Mouse (Mus musculus) lung, embryonic 16.5 days (tissue): ENCODE results near the gene Cst9. TPM values are rescaled to one million over a fixed set of nuclear protein-coding genes. Genes with fewer than 3 reads are reported as not detected.
A peak's percentile ranks its signal among the peaks of the same experiment; 100 is the strongest.

Experiments used
- ATAC-seq: fragments of 200-750 bp; cut with Nextera tagmentation; 2 replicates; pipeline ENCODE4 v1.8.0; 2017; ENCODE audit warnings: low read depth, mild to moderate bottlenecking, moderate library complexity
- H3K27ac ChIP-seq: fragments of 300-500 bp; sonication (generic); 2 replicates; pipeline ENCODE4 v1.5.1; 2014; ENCODE audit warnings: mild to moderate bottlenecking, control low read depth, low read length
- H3K27me3 ChIP-seq: fragments of 300-500 bp; sonication (generic); 2 replicates; pipeline ENCODE4 v1.6.1; 2014; ENCODE audit warnings: low read depth, low read length, mixed read lengths; ENCODE audit not compliant: control insufficient read depth, insufficient read depth
- H3K36me3 ChIP-seq: fragments of 300-500 bp; sonication (generic); 2 replicates; pipeline ENCODE4 v1.6.1; 2014; ENCODE audit warnings: low read length; ENCODE audit not compliant: control insufficient read depth, insufficient read depth
- H3K4me1 ChIP-seq: fragments of 300-500 bp; sonication (generic); replicated peaks from 2 replicates; pipeline ENCODE4 v1.6.1; 2014; ENCODE audit warnings: low read length, mixed read lengths; ENCODE audit not compliant: control insufficient read depth, insufficient read depth
- H3K4me2 ChIP-seq: fragments of 300-500 bp; sonication (generic); 2 replicates; pipeline ENCODE4 v1.6.1; 2014; ENCODE audit warnings: low read depth, low read length, control low read depth
- H3K4me3 ChIP-seq: fragments of 300-500 bp; sonication (generic); 2 replicates; pipeline ENCODE4 v1.5.1; 2014; ENCODE audit warnings: mild to moderate bottlenecking, low read length, control low read depth
- H3K9ac ChIP-seq: fragments of 300-500 bp; sonication (generic); 2 replicates; pipeline ENCODE4 v1.6.1; 2014; ENCODE audit warnings: low read length, control low read depth
- H3K9me3 ChIP-seq: fragments of 300-500 bp; sonication (generic); 2 replicates; pipeline ENCODE4 v1.6.1; 2016; ENCODE audit warnings: low read length; ENCODE audit not compliant: control insufficient read depth
- WGBS: fragments of 180-500 bp; shearing (Covaris S2); extraction: QIAGEN DNeasy Blood & Tissue Kit; methylation state at CpG from one replicate; pipeline ENCODE4 v1.1.7; 2014; 5-methylcytosine and 5-hydroxymethylcytosine counted together
- polyA plus RNA-seq: library from polyadenylated mRNA; unstranded; fragments of >200 nt; fragmentation: Nextera tagmentation; extraction: Ambion mirVana; gene quantifications from 2 replicates; pipeline ENCODE4 v1.2.1, GENCODE M21; 2015

Gene Cst9
- polyA plus RNA-seq, 1 experiment from 2014 or later: 0.24 TPM

DNA sequence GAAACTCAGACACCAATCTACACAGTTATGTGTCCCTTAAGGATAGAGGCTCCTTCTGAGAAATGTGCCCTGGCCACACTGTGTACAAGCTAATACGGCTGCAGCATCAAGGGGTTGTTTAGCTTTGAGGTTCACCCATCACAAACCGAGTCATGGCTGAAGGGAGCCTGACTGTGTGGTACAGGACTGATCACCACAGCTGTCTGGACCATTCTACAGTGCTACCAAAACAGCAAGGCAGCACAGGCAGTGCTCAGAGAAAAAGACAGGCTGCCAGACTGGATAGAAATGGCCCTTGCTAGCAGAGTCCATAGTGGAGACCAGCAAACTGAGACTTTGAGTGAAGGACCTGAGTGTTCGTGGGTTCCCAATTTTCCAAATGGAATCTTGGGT is 39.3 kb downstream of the Cst9 start:
- Histone ChIP-seq H3K36me3 (peaks cover 13% of the 10 kb centered on the region), H3K9ac (peak overlapping the region; percentile 85), H3K4me2 (peak overlapping the region; percentile 76), H3K27me3 (no peaks in the 10 kb centered on the region), H3K9me3 (no peaks in the 10 kb centered on the region), H3K4me3 (peak overlapping the region; percentile 77), H3K4me1 (peaks cover 38% of the 10 kb centered on the region), H3K27ac (peak overlapping the region; percentile 96; the same call in 1 of the 2 replicates)
- 12% methylated on average over 3 of the region's 3 CpGs for WGBS
- ATAC-seq: no peak

DNA sequence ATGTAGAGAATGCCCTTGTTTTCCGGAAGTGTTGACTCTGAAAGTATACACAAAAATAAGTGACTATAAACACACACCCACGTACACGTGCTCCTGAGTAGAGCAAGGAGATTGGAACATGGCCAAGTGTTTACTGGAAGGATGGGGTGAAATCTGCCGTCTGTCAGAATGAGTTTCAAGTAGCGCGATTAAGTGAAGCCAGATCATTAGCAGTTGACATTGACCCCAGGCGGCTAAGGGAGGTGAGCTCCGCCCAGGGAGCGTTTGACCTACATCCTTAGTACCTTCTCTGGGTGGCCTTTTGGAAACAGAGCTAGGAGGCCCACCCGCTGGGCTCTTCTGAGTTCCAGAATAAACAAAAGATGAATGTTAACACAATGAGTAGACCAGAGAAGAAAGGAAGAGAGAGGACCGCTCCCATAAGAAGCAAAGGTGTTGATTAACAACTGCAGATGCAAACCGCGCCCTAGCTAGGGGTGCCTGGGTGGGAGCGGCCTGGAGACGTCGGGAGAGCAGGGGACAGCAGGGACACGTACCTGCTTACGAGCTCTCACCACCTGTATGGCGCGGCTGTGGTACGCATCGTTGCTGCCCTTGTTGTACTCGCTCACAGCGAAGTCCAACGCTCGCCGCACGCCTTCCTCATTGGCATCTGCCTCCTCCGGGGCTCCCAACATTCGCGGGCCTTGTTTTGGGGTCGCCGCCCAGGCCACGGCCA is 39.8 kb downstream of the Cst9 start:
- H3K27ac ChIP-seq: peak overlapping the region; percentile 96
- no peaks in the 10 kb centered on the region for H3K27me3 ChIP-seq
- peak overlapping the region; percentile 85 for H3K9ac ChIP-seq
- H3K9me3 ChIP-seq: no peaks in the 10 kb centered on the region
- ATAC-seq: peak; percentile 65
- peak overlapping the region; percentile 77 for H3K4me3 ChIP-seq
- peaks cover 38% of the 10 kb centered on the region for H3K4me1 ChIP-seq
- H3K4me2 ChIP-seq: peak overlapping the region; percentile 76
- peaks cover 13% of the 10 kb centered on the region for H3K36me3 ChIP-seq
- WGBS: under 1% methylated on average over 34 of the region's 34 CpGs

DNA sequence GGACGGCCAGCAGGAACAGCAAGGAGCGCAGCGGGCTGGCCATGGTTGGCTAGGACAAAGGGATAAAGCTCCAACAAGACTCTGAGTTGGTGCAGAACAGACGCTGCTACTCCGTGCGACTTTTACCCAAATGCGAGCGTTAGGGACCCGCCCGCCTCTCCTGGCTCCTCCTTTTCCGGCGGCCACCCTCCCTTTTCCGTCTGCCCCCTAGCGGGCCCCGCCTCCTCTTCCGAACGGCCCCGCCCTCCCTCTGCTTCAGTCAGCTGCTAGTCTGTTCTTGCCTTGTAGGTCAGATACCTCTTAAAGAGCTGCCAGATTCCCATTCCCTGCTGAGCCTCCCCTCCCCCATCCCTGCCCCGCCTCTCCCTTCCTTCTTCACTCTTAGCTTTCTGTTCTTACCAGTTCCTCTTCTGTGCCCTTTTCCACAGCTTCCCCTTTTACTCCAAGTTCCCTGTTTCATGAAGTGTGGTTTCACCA is 40.4 kb downstream of the Cst9 start, which contains the start of gene Cst3:
Gene Cst3, minus strand, starts transcription at position 358 of the 477 bp plus-strand sequence.
- Histone ChIP-seq H3K9ac (peak within 1 kb of the TSS; percentile 85), H3K4me2 (peak within 1 kb of the TSS; percentile 76), H3K36me3 (peaks cover 13% of the 10 kb centered on the region), H3K4me3 (peak within 1 kb of the TSS; percentile 77), H3K9me3 (no peaks in the 10 kb centered on the region), H3K27ac (peak within 1 kb of the TSS; percentile 96), H3K4me1 (peaks cover 38% of the 10 kb centered on the region), H3K27me3 (no peaks in the 10 kb centered on the region)
- whole genome bisulfite sequencing: under 1% methylated on average over 16 of the region's 19 CpGs
- peak; percentile 97 for ATAC-seq

DNA sequence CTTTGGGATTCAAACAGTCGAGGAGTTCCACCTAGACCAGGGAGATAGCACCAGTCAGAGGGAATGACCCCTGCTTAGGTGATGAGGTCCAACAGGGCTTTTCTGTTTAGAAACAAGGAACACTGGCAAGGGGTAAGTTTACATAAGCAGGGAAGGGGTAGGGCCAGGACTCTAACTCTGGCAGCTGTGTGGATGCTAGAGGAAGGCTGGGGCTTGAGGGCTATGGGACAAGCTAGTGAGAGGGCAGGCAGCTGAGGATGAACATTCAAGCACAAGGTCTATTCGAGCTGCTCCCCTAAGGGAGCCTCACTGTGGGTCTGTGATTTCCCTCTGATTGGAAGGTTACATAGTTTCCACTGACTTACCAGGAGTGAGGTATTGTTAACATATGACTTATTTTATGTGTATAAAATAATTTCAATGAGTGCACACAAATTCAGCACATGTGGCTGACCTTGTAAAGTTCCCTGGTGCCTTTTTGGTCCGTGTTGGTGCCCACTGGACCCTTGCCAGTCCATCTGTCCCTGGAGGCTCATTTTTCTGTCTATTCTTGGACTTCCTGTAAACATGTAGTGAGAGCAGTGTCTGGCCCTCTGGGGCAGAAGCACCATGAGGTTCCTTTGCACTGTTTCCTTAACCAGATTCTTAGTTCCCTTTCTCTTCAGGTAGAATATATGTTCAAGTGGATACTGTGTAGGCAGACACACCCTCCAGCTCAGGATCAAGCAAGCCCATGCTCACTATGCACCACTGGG is 42.2 kb downstream of the Cst9 start:
- Histone ChIP-seq H3K27me3 (no peaks in the 10 kb centered on the region), H3K4me3 (no peak overlapping the region), H3K4me2 (no peak overlapping the region), H3K9me3 (no peaks in the 10 kb centered on the region), H3K9ac (no peak overlapping the region), H3K36me3 (no peaks in the 10 kb centered on the region), H3K27ac (peak overlapping the region; percentile 63), H3K4me1 (peaks cover 38% of the 10 kb centered on the region)
- WGBS: 20% methylated on average over 3 of the region's 3 CpGs
- no peak for ATAC-seq

DNA sequence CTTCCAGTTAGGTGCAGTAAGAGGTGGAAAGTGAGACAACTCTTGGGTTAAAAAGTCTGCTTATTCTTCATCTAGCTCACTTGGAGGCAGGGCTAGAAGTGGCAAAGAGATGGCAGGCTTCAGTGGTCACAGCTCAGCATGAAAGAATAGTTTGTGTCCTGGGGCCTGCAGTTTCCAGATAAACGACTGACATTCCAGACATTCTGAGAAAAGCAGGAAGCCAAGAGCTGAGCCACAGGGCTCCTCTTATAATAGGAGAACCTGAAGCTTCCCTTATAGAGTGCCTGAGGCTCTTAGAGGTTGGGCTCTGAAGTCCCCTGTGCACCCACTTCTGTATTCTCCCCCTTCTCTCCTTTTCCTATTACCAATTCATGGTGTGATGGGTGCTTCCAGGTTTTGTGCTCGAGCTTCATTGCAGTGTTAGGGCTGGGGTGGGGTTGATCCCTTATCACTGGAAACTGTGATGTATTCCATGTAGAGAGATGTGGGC is 43.7 kb downstream of the Cst9 start:
- no peak for ATAC-seq
- Histone ChIP-seq H3K4me2 (no peak overlapping the region), H3K4me3 (no peak overlapping the region), H3K27ac (no peak overlapping the region), H3K4me1 (peaks cover 24% of the 10 kb centered on the region), H3K27me3 (no peaks in the 10 kb centered on the region), H3K36me3 (no peaks in the 10 kb centered on the region), H3K9ac (no peak overlapping the region), H3K9me3 (no peaks in the 10 kb centered on the region)
- WGBS: 13% methylated on average over 2 of the region's 2 CpGs

DNA sequence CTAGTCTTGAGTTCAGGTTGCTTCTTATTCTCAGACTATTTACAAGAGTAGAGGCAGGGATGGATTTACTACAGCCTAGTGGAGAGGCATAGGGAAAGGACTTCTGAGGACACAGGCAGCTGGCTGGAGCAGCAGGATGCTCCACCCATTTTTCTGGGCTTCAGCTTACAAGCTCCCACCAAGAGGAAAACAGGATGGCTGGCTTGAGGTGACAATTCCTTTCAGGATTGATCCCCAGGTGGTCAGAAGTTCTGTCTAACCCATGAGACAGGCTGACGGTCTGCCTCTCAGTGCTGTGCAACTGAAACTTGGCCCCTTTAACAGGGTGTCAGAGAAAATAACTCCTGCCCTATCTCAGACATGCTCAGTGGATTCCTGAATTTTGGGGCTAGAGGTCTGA is 44.3 kb downstream of the Cst9 start:
- H3K36me3 ChIP-seq: no peaks in the 10 kb centered on the region
- ATAC-seq: no peak
- H3K4me1 ChIP-seq: peaks cover 19% of the 10 kb centered on the region
- no peak overlapping the region for H3K9ac ChIP-seq
- 60% methylated on average over 1 of the region's 1 CpGs for WGBS
- H3K4me2 ChIP-seq: no peak overlapping the region
- no peak overlapping the region for H3K27ac ChIP-seq
- H3K27me3 ChIP-seq: no peaks in the 10 kb centered on the region
- no peaks in the 10 kb centered on the region for H3K9me3 ChIP-seq
- no peak overlapping the region for H3K4me3 ChIP-seq

DNA sequence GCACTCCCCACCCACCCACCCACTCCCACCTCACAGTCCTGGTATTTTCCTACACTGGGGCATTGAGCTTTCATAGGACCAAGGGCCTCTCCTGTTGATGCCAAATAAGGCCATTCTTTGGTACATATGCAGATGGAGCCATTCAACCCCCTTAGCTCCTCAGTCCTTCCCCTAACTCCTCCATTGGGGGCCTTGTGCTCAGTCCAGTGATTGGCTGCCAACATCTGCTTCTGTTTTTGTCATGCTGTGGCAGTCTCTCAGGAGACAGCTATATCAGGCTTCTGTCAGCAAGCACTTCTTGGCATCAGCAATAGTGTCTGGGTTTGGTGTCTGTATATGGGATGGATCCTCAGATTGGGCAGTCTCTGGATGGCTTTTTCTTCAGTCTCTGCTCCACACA is 49.8 kb downstream of the Cst9 start:
- no peak overlapping the region for H3K4me2 ChIP-seq
- H3K9ac ChIP-seq: no peak overlapping the region
- peak; percentile 26; the same call in 1 of the 2 replicates for ATAC-seq
- no peaks in the 10 kb centered on the region for H3K4me1 ChIP-seq
- H3K4me3 ChIP-seq: no peak overlapping the region
- no peaks in the 10 kb centered on the region for H3K9me3 ChIP-seq
- no peaks in the 10 kb centered on the region for H3K27me3 ChIP-seq
- H3K27ac ChIP-seq: no peak overlapping the region
- H3K36me3 ChIP-seq: no peaks in the 10 kb centered on the region
